Mouse (Mus musculus) liver, embryonic 14.5 days (tissue): ENCODE results near the gene Bicral. TPM values are rescaled to one million over a fixed set of nuclear protein-coding genes. Genes with fewer than 3 reads are reported as not detected.
A peak's percentile ranks its signal among the peaks of the same experiment; 100 is the strongest.

Source experiments
- ATAC-seq: fragments of 200-750 bp; cut with Nextera tagmentation; 2 replicates; pipeline ENCODE4 v1.8.0; 2017; ENCODE audit warnings: moderate number of reproducible peaks, mild to moderate bottlenecking, moderate library complexity; ENCODE audit not compliant: insufficient read depth
- DNase-seq, 3 experiments: peaks; one replicate each; pipeline ENCODE4 v3.0.0-alpha.2; 2012 to 2013; ENCODE audit warnings: low read depth in 3 of 3, low spot score in 3 of 3
- H3K27ac ChIP-seq: fragments of 300-500 bp; sonication (generic); 2 replicates; pipeline ENCODE4 v1.5.1; 2014; ENCODE audit warnings: moderate library complexity, mild to moderate bottlenecking, control low read depth, inconsistent platforms
- H3K27me3 ChIP-seq: fragments of 300-500 bp; sonication (generic); 2 replicates; pipeline ENCODE4 v1.6.1; 2014; ENCODE audit warnings: mild to moderate bottlenecking, low read length, moderate library complexity; ENCODE audit not compliant: control insufficient read depth, insufficient read depth
- H3K36me3 ChIP-seq: fragments of 300-500 bp; sonication (generic); replicated peaks from 2 replicates; pipeline ENCODE4 v1.6.1; 2014; ENCODE audit warnings: low read depth; ENCODE audit not compliant: control insufficient read depth, insufficient read depth
- H3K4me1 ChIP-seq, 2 experiments: fragments of 200-500 bp in 1 of 2; fragments of 300-500 bp in 1 of 2; sonication (generic) in 1 of 2; replicated peaks; 2 replicates each; pipeline ENCODE4 v1.6.1; 2012 to 2014; ENCODE audit warnings: antibody characterized with exemption in 1 of 2, inconsistent platforms in 1 of 2, low read length in 1 of 2; ENCODE audit not compliant: control insufficient read depth in 2 of 2, insufficient read depth in 2 of 2
- H3K4me2 ChIP-seq: fragments of 300-500 bp; sonication (generic); 2 replicates; pipeline ENCODE4 v1.6.1; 2014; ENCODE audit warnings: low read depth, mild to moderate bottlenecking, control low read depth, moderate library complexity
- H3K4me3 ChIP-seq, 2 experiments: fragments of 200-500 bp in 1 of 2; fragments of 300-500 bp in 1 of 2; sonication (generic) in 1 of 2; 2 replicates each; pipeline ENCODE4 v1.5.1; 2012 to 2014; ENCODE audit warnings: low read depth in 2 of 2, low read length in 2 of 2, mild to moderate bottlenecking in 2 of 2, control low read depth in 1 of 2, inconsistent platforms in 1 of 2, moderate library complexity in 1 of 2; ENCODE audit not compliant: insufficient read depth in 1 of 2
- H3K9ac ChIP-seq: fragments of 300-500 bp; sonication (generic); replicated peaks from 2 replicates; pipeline ENCODE4 v1.6.1; 2014; ENCODE audit warnings: mild to moderate bottlenecking, control low read depth, moderate library complexity
- H3K9me3 ChIP-seq: fragments of 300-500 bp; sonication (generic); 2 replicates; pipeline ENCODE4 v1.6.1; 2016; ENCODE audit warnings: low read length, mixed read lengths; ENCODE audit not compliant: control insufficient read depth
- CTCF ChIP-seq: IDR thresholded peaks from 2 replicates; pipeline ENCODE4 v1.5.1; 2016; ENCODE audit warnings: antibody characterized with exemption, low read depth, control low read depth
- EP300 ChIP-seq: IDR thresholded peaks from 2 replicates; pipeline ENCODE4 v1.6.1; 2016; ENCODE audit warnings: antibody characterized with exemption, low read depth
- WGBS: fragments of 180-500 bp; shearing (Covaris S2); extraction: QIAGEN DNeasy Blood & Tissue Kit; methylation state at CpG from one replicate; pipeline ENCODE4 v1.1.7; 2014; ENCODE audit not compliant: insufficient replicate concordance; 5-methylcytosine and 5-hydroxymethylcytosine counted together
- polyA plus RNA-seq, 2 experiments: library from polyadenylated mRNA; depleted of rRNA in 1 of 2; stranded (reverse) in 1 of 2; unstranded in 1 of 2; fragments of >200 nt; fragmentation: Nextera tagmentation in 1 of 2; extraction: Ambion mirVana in 1 of 2; gene quantifications; 2 replicates each; pipeline versions ENCODE4 v1.2.1 to v1.2.3; 2012 to 2014

Bicral gene
- polyA plus RNA-seq, 2 experiments: 3.0 to 3.4 TPM

DNA sequence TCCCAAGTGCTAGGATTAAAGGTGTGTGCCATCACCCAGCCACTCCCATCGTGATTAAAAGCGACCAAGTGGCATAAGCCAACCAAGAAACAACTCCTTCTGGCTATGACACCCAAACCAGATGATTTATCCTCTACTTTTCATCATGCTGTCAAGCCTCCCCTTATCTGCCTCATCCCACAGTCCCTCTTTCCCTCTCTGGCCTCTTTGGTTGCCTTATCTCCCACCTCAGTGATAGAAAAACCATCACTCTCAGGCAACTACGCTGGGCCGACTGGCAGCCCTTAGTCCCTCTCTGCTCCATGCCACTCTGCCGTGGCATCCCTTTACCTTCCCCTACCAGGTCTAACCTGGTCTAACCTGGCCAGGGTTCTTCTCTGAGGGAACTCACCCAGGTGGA lies 71.3 kb downstream of the Bicral start:
- no peaks in the 10 kb centered on the region for H3K36me3 ChIP-seq
- DNase-seq (peak; percentile 40 to 58 (median 53)), ATAC-seq (peak; percentile 46)
- peak overlapping the region; percentile 0 for H3K4me2 ChIP-seq
- H3K4me1 ChIP-seq: peaks cover 9 to 10% of the 10 kb centered on the region in 2 experiments
- no peaks in the 10 kb centered on the region for H3K27me3 ChIP-seq
- no peak overlapping the region for H3K4me3 ChIP-seq
- no peak overlapping the region for H3K9ac ChIP-seq
- H3K9me3 ChIP-seq: no peaks in the 10 kb centered on the region
- H3K27ac ChIP-seq: no peak overlapping the region
- TF ChIP-seq EP300 (peak; percentile 82), CTCF (no peak)
- 24% methylated on average over 5 of the region's 5 CpGs for WGBS

DNA sequence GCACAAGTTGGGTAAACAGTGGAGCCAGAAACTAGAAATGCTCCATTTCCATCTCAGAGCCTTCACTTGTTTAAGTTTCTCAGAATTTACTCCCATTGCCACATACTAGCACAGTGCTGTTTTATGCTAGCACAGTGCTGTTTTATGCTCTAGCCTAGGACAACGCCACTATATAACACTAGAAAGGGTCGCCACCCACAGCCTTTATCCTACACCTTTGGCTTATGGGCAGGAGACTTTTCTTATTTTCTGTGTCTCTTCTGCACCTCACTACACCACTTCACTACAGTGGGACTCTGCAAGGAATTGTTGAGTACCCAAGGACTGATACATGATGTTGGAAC lies 75.1 kb downstream of the Bicral start:
- H3K9me3 ChIP-seq: no peaks in the 10 kb centered on the region
- no peaks in the 10 kb centered on the region for H3K27me3 ChIP-seq
- no peak for ATAC-seq
- H3K27ac ChIP-seq: peak overlapping the region; percentile 53
- H3K36me3 ChIP-seq: peaks cover 25% of the 10 kb centered on the region
- no peak for DNase-seq
- 57% methylated on average over 2 of the region's 2 CpGs for WGBS
- no peak for TF ChIP-seq EP300
- no peak for TF ChIP-seq CTCF
- H3K4me3 ChIP-seq: peak overlapping the region; percentile 33 to 88
- peak overlapping the region; percentile 89 for H3K4me2 ChIP-seq
- peak overlapping the region; percentile 77 for H3K9ac ChIP-seq
- peaks cover 9 to 10% of the 10 kb centered on the region in 2 experiments for H3K4me1 ChIP-seq

DNA sequence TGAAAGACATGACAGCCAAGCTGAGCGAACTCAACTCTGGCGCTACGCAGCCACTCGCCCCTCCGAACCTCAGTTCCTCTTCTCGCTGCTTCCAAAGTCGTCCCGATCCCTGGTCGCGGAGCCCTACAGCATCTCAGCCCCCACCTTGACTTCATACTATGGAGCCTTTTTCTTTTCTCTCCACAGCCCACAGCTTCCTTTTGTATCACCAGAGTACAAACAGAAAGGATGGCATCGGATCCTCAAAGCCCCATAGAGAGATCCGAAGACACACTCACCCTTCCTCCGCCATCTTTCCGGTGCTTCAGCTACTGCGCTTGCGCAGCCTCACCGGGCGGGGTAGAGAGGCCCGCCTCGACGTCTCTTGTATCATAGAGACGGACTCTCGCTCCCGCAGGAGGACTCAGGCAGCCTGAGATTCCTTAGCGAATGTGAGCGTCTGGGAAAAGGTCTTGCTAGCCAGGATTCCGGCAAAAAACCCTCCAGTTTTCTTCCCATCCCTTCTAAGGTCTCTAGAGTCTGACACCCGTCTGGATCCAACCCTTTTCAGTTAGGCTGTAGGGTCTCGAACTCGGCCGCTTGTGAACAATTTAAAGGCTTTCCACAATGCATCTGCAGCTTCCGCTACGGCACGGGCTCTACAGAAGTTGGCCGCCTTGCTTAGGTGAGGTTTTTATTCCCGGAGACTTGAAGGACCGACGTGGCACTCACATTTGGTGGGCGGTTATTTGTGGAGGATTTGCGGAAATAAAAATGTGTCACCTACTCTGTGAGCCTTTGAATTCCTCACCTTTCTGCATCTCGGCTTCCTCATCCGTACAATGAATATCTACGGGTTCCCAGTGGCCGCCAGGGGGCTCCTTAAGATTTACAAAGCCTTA lies 75.7 kb downstream of the Bicral start, which contains the start of gene Rpl7l1:
TSS of gene Rpl7l1 (minus strand) at position 332 of the 881 bp plus-strand sequence.
- peaks cover 9 to 10% of the 10 kb centered on the region in 2 experiments for H3K4me1 ChIP-seq
- peak; percentile 93 for ATAC-seq
- no peaks in the 10 kb centered on the region for H3K9me3 ChIP-seq
- peak; percentile 86 to 89 (median 87) for DNase-seq
- peak within 1 kb of the TSS; percentile 53 for H3K27ac ChIP-seq
- no peaks in the 10 kb centered on the region for H3K27me3 ChIP-seq
- 0 out of 2 replicates have a peak, but pooled peaks have one; percentile 14 for TF ChIP-seq EP300
- TF ChIP-seq CTCF: peak; percentile 80
- under 1% methylated on average over 44 of the region's 44 CpGs for WGBS
- peak within 1 kb of the TSS; percentile 88 to 99 for H3K4me3 ChIP-seq
- H3K9ac ChIP-seq: peak within 1 kb of the TSS; percentile 80
- H3K36me3 ChIP-seq: peaks cover 31% of the 10 kb centered on the region
- peak within 1 kb of the TSS; percentile 89 for H3K4me2 ChIP-seq

DNA sequence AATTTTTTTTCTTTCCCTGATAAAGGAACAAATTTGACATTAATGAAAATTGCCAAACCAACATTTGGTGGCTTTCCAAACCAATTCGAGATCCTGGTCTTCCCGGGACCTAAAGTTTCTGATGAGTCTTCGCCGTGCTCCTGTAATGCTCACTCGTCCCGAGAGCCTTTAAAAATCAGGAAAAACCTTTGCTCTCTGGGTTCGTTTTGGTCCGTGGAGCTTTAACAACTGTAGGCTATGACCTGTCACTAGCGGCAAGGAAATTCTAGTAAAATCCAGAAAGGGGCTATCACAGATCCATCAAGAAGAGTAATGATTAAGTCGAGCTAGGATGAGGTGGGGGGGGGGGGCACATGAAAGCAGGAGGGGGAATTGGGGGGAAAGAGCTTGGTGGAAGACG lies 76.4 kb downstream of the Bicral start:
- DNase-seq (no peak), ATAC-seq (no peak)
- Histone ChIP-seq H3K9ac (peak overlapping the region; percentile 80), H3K27me3 (no peaks in the 10 kb centered on the region), H3K4me1 (peaks cover 4 to 6% of the 10 kb centered on the region in 2 experiments), H3K4me3 (peak overlapping the region; percentile 88 to 99), H3K27ac (peak overlapping the region; percentile 53), H3K36me3 (peaks cover 38% of the 10 kb centered on the region), H3K9me3 (no peaks in the 10 kb centered on the region), H3K4me2 (peak overlapping the region; percentile 89)
- 4% methylated on average over 11 of the region's 11 CpGs for WGBS
- TF ChIP-seq CTCF (no peak), EP300 (no peak)

DNA sequence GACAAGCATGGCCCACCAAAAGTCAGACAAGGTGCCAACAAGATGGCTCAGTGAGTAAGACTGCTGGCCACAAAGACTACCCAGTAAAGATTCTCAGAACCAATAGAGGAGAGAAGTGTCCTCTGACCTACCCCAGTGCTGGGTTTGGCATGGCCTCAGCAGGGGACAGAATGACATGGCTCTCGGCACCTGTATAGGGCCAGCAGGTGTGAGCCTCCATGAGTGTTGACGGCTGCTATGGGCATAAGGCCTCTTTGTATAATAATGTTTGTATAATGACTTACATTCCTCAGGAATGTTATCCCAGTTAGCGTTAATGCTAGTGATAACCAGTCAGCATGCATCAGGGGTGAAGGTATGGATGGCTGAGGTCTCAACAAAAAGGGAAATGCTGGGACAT lies 82.2 kb downstream of the Bicral start:
- H3K27ac ChIP-seq: no peak overlapping the region
- H3K9ac ChIP-seq: no peak overlapping the region
- H3K9me3 ChIP-seq: no peaks in the 10 kb centered on the region
- peaks cover 0 to 7% of the 10 kb centered on the region in 2 experiments; a peak in 3 of 4 replicates for H3K4me1 ChIP-seq
- no peak overlapping the region for H3K4me3 ChIP-seq
- H3K27me3 ChIP-seq: no peaks in the 10 kb centered on the region
- DNase-seq: no peak
- WGBS: 81% methylated on average over 3 of the region's 3 CpGs
- no peak overlapping the region for H3K4me2 ChIP-seq
- no peak for ATAC-seq
- peaks cover 60% of the 10 kb centered on the region for H3K36me3 ChIP-seq
- TF ChIP-seq EP300: no peak
